Mouse (Mus musculus) limb, embryonic 14.5 days (tissue): ENCODE measurements at regions not wholly inside any gene's neighbourhood (a gene's known extent, or its start where the extent isn't known, plus 50 kb on each side); places are given as distances from the start of the nearest gene placed in this dataset.

Source experiments
- ATAC-seq: fragments of 200-750 bp; cut with Nextera tagmentation; 2 replicates; pipeline ENCODE4 v1.8.0; 2017; ENCODE audit warnings: low read depth, moderate number of reproducible peaks, moderate TSS enrichment; ENCODE audit not compliant: low FRiP score
- DNase-seq: peaks from one replicate; pipeline ENCODE4 v3.0.0-alpha.2; 2015; ENCODE audit warnings: low spot score
- H3K27ac ChIP-seq: fragments of 300-500 bp; sonication (generic); replicated peaks from 2 replicates; pipeline ENCODE4 v1.5.1; 2014; ENCODE audit warnings: low read depth, mild to moderate bottlenecking, low read length, moderate library complexity, mixed read lengths
- H3K27me3 ChIP-seq: fragments of 300-500 bp; sonication (generic); 2 replicates; pipeline ENCODE4 v1.6.1; 2014; ENCODE audit warnings: low read length, mixed read lengths; ENCODE audit not compliant: control insufficient read depth, insufficient read depth
- H3K36me3 ChIP-seq: fragments of 300-500 bp; sonication (generic); 2 replicates; pipeline ENCODE4 v1.6.1; 2014; ENCODE audit warnings: mild to moderate bottlenecking, low read length, moderate library complexity, mixed read lengths; ENCODE audit not compliant: control insufficient read depth, insufficient read depth
- H3K4me1 ChIP-seq: fragments of 300-500 bp; sonication (generic); 2 replicates; pipeline ENCODE4 v1.6.1; 2014; ENCODE audit warnings: antibody characterized with exemption, low read length, mixed read lengths; ENCODE audit not compliant: control insufficient read depth, insufficient read depth
- H3K4me2 ChIP-seq: fragments of 300-500 bp; sonication (generic); replicated peaks from 2 replicates; pipeline ENCODE4 v1.6.1; 2014; ENCODE audit warnings: low read depth, mild to moderate bottlenecking, low read length, moderate library complexity; ENCODE audit not compliant: severe bottlenecking
- H3K4me3 ChIP-seq: fragments of 300-500 bp; sonication (generic); replicated peaks from 2 replicates; pipeline ENCODE4 v1.5.1; 2014; ENCODE audit warnings: low read length
- H3K9ac ChIP-seq: fragments of 300-500 bp; sonication (generic); 2 replicates; pipeline ENCODE4 v1.6.1; 2014; ENCODE audit warnings: mild to moderate bottlenecking, low read depth, low read length, moderate library complexity; ENCODE audit not compliant: severe bottlenecking
- H3K9me3 ChIP-seq: fragments of 300-500 bp; sonication (generic); 2 replicates; pipeline ENCODE4 v1.6.1; 2016; ENCODE audit warnings: low read length; ENCODE audit not compliant: control insufficient read depth
- POLR2A ChIP-seq: fragments of 200-500 bp; IDR thresholded peaks from 2 replicates; pipeline ENCODE4 v1.8.0; 2012; ENCODE audit warnings: inconsistent platforms, mild to moderate bottlenecking, moderate library complexity, borderline replicate concordance; ENCODE audit not compliant: insufficient read depth, insufficient read length; ENCODE audit errors: extremely low read depth
- WGBS: fragments of 180-500 bp; shearing (Covaris S2); extraction: QIAGEN DNeasy Blood & Tissue Kit; methylation state at CpG from one replicate; pipeline ENCODE4 v1.1.7; 2014; 5-methylcytosine and 5-hydroxymethylcytosine counted together

DNA sequence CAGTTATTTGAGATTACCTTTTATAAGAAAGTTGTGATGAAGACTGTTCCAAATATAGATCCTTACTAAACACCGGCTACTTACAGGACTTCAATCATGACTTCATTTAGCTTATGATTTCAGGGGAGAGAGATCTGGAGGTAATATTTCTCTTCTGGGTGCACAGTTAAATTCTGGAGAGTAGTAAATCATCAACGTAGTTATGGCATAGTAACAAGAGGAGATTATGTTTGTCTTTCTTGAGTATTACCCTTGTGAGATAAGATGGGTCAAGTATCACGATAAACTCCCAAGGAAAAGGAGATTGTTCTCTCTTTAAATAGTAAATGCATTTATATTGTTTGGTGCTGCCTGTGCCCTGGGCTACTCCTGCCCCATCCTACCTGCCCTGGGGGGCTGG is 734.5 kb upstream of the Adgrl2 start:
- Histone ChIP-seq H3K36me3 (no peaks in the 10 kb centered on the region), H3K27ac (no peak overlapping the region), H3K4me3 (no peak overlapping the region), H3K4me1 (no peaks in the 10 kb centered on the region), H3K27me3 (no peaks in the 10 kb centered on the region), H3K9ac (no peak overlapping the region), H3K9me3 (no peaks in the 10 kb centered on the region), H3K4me2 (no peak overlapping the region)
- ATAC-seq, result no peak
- 88% methylated on average over 3 of the region's 3 CpGs for WGBS
- no peak for TF ChIP-seq POLR2A
- no peak for DNase-seq

- Histone ChIP-seq H3K9ac (no peak overlapping the region), H3K4me1 (no peaks in the 10 kb centered on the region), H3K9me3 (no peaks in the 10 kb centered on the region), H3K27ac (no peak overlapping the region), H3K27me3 (no peaks in the 10 kb centered on the region), H3K4me2 (no peak overlapping the region), H3K4me3 (no peak overlapping the region), H3K36me3 (no peaks in the 10 kb centered on the region)
- DNase-seq (no peak), ATAC-seq (no peak)
- TF ChIP-seq POLR2A, result no peak
- 69% methylated on average over 4 of the region's 4 CpGs for WGBS
Measured at GRCm38 (mm10) chr3:149721832-149722231, 731.5 kb upstream of the Adgrl2 start.

DNA sequence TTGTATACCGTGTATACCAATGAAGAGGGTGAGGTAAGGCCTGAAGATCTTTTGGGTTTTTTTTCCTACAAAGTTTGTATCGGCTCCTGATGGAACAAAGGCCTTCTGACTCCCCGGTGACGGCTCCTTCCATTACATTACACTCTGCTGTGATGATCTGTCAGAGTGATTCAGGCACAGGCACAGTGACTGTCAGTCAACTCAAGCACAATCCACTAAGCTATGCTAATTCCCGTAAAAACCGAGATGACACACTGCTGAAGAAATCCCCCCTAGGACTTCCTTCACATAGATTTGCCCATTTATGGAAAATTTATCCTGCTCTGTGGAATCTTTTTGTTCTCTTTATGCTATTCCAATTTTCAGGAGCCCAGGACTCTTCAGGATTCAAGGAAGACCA is 730.0 kb upstream of the Adgrl2 start:
- ATAC-seq, result no peak
- Histone ChIP-seq H3K9ac (no peak overlapping the region), H3K4me2 (no peak overlapping the region), H3K27ac (no peak overlapping the region), H3K36me3 (no peaks in the 10 kb centered on the region), H3K9me3 (no peaks in the 10 kb centered on the region), H3K4me3 (no peak overlapping the region), H3K27me3 (no peaks in the 10 kb centered on the region), H3K4me1 (no peaks in the 10 kb centered on the region)
- 77% methylated on average over 6 of the region's 6 CpGs for WGBS
- no peak for DNase-seq
- no peak for TF ChIP-seq POLR2A

DNA sequence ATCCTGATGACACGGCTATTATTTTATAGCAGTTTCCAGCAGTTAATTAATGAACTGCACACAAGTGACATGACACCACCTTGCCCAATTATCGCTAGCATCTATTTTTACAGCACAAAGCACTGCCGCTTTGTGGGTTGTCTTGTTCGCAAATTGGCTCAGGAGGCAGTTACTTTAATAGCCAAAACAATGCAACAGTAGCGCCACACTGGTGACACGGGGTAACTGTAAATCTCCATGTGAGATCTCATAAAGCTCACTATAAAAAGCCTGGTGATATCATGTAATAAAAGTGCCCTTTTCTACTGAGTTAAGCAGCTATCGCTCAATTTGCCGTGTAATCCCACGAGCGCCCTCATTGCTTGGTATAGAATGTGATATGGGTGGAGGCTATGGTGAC is 715.4 kb upstream of the Adgrl2 start:
- ATAC-seq (no peak), DNase-seq (no peak)
- peaks cover 8% of the 10 kb centered on the region; the same call in 1 of the 2 replicates for H3K4me1 ChIP-seq
- H3K27me3 ChIP-seq, result no peaks in the 10 kb centered on the region
- 45% methylated on average over 10 of the region's 10 CpGs for WGBS
- H3K4me2 ChIP-seq, result peak overlapping the region; percentile 40
- no peak overlapping the region for H3K27ac ChIP-seq
- no peak overlapping the region for H3K9ac ChIP-seq
- H3K9me3 ChIP-seq, result no peaks in the 10 kb centered on the region
- H3K36me3 ChIP-seq, result no peaks in the 10 kb centered on the region
- no peak for TF ChIP-seq POLR2A
- H3K4me3 ChIP-seq, result peak overlapping the region; percentile 15

GRCm38 (mm10) chr3:149705322-149705721 is 715.0 kb upstream of the Adgrl2 start:
- Histone ChIP-seq H3K4me2 (peak overlapping the region; percentile 40), H3K27me3 (no peaks in the 10 kb centered on the region), H3K4me1 (peaks cover 8% of the 10 kb centered on the region; the same call in 1 of the 2 replicates), H3K4me3 (peak overlapping the region; percentile 15), H3K9me3 (no peaks in the 10 kb centered on the region), H3K27ac (no peak overlapping the region), H3K36me3 (no peaks in the 10 kb centered on the region), H3K9ac (no peak overlapping the region)
- no peak for ATAC-seq
- no peak for DNase-seq
- TF ChIP-seq POLR2A, result no peak
- WGBS, result 66% methylated on average over 12 of the region's 12 CpGs

DNA sequence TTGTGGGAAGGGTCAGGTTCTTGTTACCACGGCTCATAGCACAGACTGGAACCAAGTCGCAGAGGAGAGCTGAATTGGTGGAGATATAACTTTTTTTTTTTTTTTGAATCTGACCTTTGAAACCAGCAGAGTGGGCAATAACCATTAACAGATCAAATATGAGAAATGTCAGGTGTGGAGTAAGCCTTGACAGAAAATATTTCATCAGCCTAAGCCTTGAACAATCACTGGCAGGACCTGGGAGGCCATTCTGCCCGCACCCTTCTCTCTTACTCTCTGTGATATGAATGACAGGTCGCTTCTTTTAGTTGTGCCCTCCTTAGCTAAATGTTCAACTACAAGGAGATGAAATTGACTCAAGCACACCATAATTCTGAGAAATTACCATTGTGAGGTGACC is 714.1 kb upstream of the Adgrl2 start:
- Histone ChIP-seq H3K36me3 (no peaks in the 10 kb centered on the region), H3K9ac (no peak overlapping the region), H3K4me3 (no peak overlapping the region), H3K4me1 (peaks cover 8% of the 10 kb centered on the region; the same call in 1 of the 2 replicates), H3K27me3 (no peaks in the 10 kb centered on the region), H3K9me3 (no peaks in the 10 kb centered on the region), H3K4me2 (no peak overlapping the region), H3K27ac (no peak overlapping the region)
- no peak for ATAC-seq
- no peak for TF ChIP-seq POLR2A
- WGBS, result 93% methylated on average over 4 of the region's 4 CpGs
- no peak for DNase-seq
